Mouse (Mus musculus) spleen, adult 10 weeks (tissue): Measurements from ENCODE around the gene Olfr1148. TPM values are rescaled to one million over a fixed set of nuclear protein-coding genes. Genes with fewer than 3 reads are reported as not detected.

Experiments used
- polyA plus RNA-seq: library from polyadenylated mRNA; stranded (reverse); fragments of 350-450 nt; fragmentation: Illumina TruSeq; extraction: RNeasy Lipid Tissue Mini Kit (QIAGEN cat#74804); gene quantifications from one replicate; pipeline ENCODE4 v1.2.3, GENCODE M21; 2015; ENCODE audit warnings: low replicate concordance; ENCODE audit not compliant: insufficient read depth

Olfr1148 gene
- polyA plus RNA-seq = not detected

GRCm38 (mm10) chr2:87830233-87830632, at the start of gene Olfr1148:
Gene Olfr1148 (plus strand): TSS chr2:87830533.

DNA sequence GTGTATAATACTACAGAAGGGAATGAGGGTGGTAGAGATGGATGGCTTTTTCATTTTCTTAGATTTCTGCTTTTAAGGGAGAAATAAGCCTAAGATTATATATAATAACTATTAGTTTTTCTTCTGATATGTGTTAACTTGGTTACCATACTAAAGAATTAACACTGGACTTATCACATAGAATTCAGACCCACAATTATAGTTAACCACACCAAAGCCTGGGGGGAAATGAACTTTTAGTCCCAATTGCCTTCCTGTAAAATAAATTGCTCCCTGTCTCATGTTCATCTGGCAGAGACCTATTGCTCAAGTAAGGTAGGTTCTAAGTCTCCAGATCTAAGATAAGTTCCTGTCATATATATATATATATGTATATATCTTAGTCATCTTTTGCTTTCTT, 30.0 kb upstream of the Olfr1148 start, which contains the start of gene Olfr1143:
Olfr1143 (plus strand) TSS at position 301 of the 400 bp plus-strand sequence.

GRCm38 (mm10) chr2:87809522-87809921, 20.8 kb upstream of the Olfr1148 start, which contains the start of gene Olfr1145:
Gene Olfr1145 (plus strand): TSS chr2:87809822.

DNA sequence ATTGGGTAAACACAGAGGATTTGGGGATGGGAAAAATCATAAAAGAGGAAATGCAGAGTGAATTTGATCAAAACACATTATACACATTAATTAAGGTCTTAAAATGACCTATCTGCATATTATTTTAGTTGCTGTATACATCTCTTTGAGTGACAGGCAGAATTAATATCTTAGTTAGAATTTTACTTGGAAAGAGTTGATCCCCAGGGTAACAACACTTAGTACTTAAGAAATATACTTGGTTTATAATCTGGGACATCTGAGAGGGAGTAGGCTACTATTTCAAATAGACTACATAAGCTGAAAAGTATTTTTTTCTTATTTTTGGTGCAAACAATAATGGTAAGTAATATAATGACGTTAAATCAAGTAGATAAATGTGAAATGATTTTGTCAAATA, 13.4 kb downstream of the Olfr1148 start, which contains the start of gene Olfr1150-ps1:
Olfr1150-ps1 (plus strand) TSS at position 301 of the 400 bp plus-strand sequence.

GRCm38 (mm10) chr2:87855562-87855961, 25.2 kb downstream of the Olfr1148 start, which contains the start of gene Olfr1151:
Gene Olfr1151 (plus strand): TSS chr2:87855862.

GRCm38 (mm10) chr2:87866192-87866591, 35.9 kb downstream of the Olfr1148 start, which contains the start of gene Olfr1152:
Gene Olfr1152 (plus strand): TSS chr2:87866492.

Other genes starting within 250 kb of the Olfr1148 start
- gene Olfr1130, start 224.3 kb upstream of the Olfr1148 start, polyA plus RNA-seq = not detected
- gene Olfr1131, start 203.4 kb upstream of the Olfr1148 start, polyA plus RNA-seq = not detected
- not detected for gene Olfr1132, start 193.0 kb upstream of the Olfr1148 start, polyA plus RNA-seq
- gene Olfr1133, start 183.2 kb upstream of the Olfr1148 start, polyA plus RNA-seq = not detected
- gene Olfr1134, start 172.1 kb upstream of the Olfr1148 start, polyA plus RNA-seq = not detected
- gene Olfr1135, start 156.9 kb upstream of the Olfr1148 start, polyA plus RNA-seq = not detected
- gene Olfr1136, start 136.6 kb upstream of the Olfr1148 start, polyA plus RNA-seq = not detected
- not detected for gene Olfr1137, start 117.4 kb upstream of the Olfr1148 start, polyA plus RNA-seq
- not detected for gene Olfr1138, start 90.6 kb upstream of the Olfr1148 start, polyA plus RNA-seq
- not detected for gene Olfr1140, start 86.8 kb upstream of the Olfr1148 start, polyA plus RNA-seq
- gene Olfr1141, start 76.5 kb upstream of the Olfr1148 start, polyA plus RNA-seq = not detected
- gene Olfr152, start 51.0 kb upstream of the Olfr1148 start, polyA plus RNA-seq = not detected
- not detected for gene Olfr1143, start 29.9 kb upstream of the Olfr1148 start, polyA plus RNA-seq
- gene Olfr1145, start 20.7 kb upstream of the Olfr1148 start, polyA plus RNA-seq = not detected
- gene Olfr1150-ps1, start 13.5 kb downstream of the Olfr1148 start, polyA plus RNA-seq = not detected
- not detected for gene Olfr1151, start 25.3 kb downstream of the Olfr1148 start, polyA plus RNA-seq
- not detected for gene Olfr1152, start 36.0 kb downstream of the Olfr1148 start, polyA plus RNA-seq
- gene Olfr1153, start 64.4 kb downstream of the Olfr1148 start, polyA plus RNA-seq = not detected
- gene Olfr1154, start 74.6 kb downstream of the Olfr1148 start, polyA plus RNA-seq = not detected
- gene Olfr1155, start 114.6 kb downstream of the Olfr1148 start, polyA plus RNA-seq = not detected
- gene Olfr1156, start 122.6 kb downstream of the Olfr1148 start, polyA plus RNA-seq = not detected
- gene Olfr1157, start 137.8 kb downstream of the Olfr1148 start, polyA plus RNA-seq = not detected
- gene Olfr74, start 144.1 kb downstream of the Olfr1148 start, polyA plus RNA-seq = not detected
- not detected for gene Olfr1158, start 159.6 kb downstream of the Olfr1148 start, polyA plus RNA-seq
- gene Olfr1160, start 177.7 kb downstream of the Olfr1148 start, polyA plus RNA-seq = not detected
- not detected for gene Olfr1161, start 192.2 kb downstream of the Olfr1148 start, polyA plus RNA-seq
- gene Olfr73, start 207.2 kb downstream of the Olfr1148 start, polyA plus RNA-seq = not detected
- gene Olfr1162, start 220.6 kb downstream of the Olfr1148 start, polyA plus RNA-seq = not detected
- not detected for gene Olfr1163, start 241.3 kb downstream of the Olfr1148 start, polyA plus RNA-seq